Mouse (Mus musculus) cortical plate, adult 2 months (tissue): ENCODE measurements around the gene Haus7.

Experiments
- CTCF ChIP-seq: fragments of 200-500 bp; IDR thresholded peaks from 2 replicates; pipeline ENCODE4 v1.5.1; 2011; ENCODE audit warnings: mild to moderate bottlenecking, control low read depth, low read length; ENCODE audit not compliant: insufficient read depth; ENCODE audit errors: extremely low read depth
- POLR2A ChIP-seq: fragments of 200-500 bp; IDR thresholded peaks from 2 replicates; pipeline ENCODE4 v1.6.1; 2011; ENCODE audit warnings: mild to moderate bottlenecking, low read length, control low read depth; ENCODE audit not compliant: insufficient read depth; ENCODE audit errors: extremely low read depth

DNA sequence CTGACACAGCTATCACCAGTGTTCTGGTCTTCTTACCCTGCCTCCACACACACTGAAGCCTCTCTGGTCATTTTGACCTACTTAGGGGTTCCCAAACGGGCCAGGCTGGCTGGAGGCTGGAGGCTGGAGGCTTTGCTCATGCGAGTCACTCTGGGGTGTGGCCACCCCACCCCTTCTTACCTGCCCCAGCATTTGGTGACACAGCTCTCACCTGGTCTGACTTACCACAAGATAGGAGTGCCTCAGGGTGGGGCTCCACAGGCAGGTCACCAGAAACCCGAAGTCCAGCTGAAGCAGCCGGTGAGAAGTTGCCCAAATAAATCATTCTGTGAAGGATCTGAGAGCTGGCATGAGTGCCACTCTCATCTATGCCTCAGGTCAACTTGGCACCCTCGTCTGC is 26.0 kb downstream of the Haus7 start:
- TF ChIP-seq CTCF (no peak), POLR2A (no peak)
